Mouse (Mus musculus): Measurements from ENCODE around the gene Mgat1. TPM values are rescaled to one million over a fixed set of nuclear protein-coding genes. Genes with fewer than 3 reads are reported as not detected.

The Mgat1 gene
- polyA plus RNA-seq, 1 experiment, result 89.8 TPM

DNA sequence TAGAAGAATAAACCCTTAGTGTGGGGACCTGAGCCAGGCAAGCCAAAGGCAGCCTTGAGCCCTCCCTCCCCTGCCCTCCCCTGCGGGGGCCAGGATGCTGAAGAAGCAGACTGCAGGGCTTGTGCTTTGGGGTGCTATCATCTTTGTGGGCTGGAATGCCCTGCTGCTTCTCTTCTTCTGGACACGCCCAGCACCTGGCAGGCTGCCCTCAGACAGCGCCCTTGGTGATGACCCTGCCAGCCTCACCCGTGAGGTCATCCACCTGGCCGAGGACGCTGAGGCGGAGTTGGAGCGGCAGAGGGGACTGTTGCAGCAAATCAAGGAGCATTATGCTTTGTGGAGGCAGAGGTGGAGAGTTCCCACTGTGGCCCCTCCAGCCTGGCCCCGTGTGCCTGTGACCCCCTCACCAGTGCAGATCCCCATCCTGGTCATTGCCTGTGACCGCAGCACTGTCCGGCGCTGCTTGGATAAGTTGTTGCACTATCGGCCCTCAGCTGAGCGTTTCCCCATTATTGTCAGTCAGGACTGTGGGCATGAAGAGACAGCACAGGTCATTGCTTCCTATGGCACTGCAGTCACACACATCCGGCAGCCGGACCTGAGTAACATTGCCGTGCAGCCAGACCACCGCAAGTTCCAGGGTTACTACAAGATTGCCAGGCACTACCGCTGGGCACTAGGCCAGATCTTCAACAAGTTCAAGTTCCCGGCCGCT is 16.8 kb downstream of the Mgat1 start:
- H3K4me3 ChIP-seq (ENCODE audit: insufficient read depth, low read length), result no peak overlapping the region
- H3K4me1 ChIP-seq (ENCODE audit: control insufficient read depth, insufficient read depth, low read length), result peaks cover 3% of the 10 kb centered on the region; the same call in 1 of the 2 replicates
- no peak overlapping the region for H3K27ac ChIP-seq (ENCODE audit: insufficient read depth, low read depth, low read length)
- TF ChIP-seq CTCF (IDR thresholded peaks at IDR 0.05; ENCODE audit: low read depth, low read length), result no peak
- TF ChIP-seq POLR2A (IDR thresholded peaks at IDR 0.05; ENCODE audit: borderline replicate concordance, low read depth, low read length), result no peak

DNA sequence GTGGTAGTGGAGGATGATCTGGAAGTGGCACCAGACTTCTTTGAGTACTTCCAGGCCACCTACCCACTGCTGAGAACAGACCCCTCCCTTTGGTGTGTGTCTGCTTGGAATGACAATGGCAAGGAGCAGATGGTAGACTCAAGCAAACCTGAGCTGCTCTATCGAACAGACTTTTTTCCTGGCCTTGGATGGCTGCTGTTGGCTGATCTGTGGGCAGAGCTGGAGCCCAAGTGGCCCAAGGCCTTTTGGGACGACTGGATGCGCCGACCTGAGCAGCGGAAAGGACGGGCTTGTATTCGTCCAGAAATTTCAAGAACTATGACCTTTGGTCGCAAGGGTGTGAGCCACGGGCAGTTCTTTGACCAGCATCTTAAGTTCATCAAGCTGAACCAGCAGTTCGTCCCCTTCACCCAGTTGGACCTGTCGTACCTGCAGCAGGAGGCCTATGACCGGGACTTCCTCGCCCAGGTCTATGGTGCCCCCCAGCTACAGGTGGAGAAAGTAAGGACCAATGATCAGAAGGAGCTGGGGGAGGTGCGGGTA is 17.4 kb downstream of the Mgat1 start:
- peaks cover 3% of the 10 kb centered on the region; the same call in 1 of the 2 replicates for H3K4me1 ChIP-seq (ENCODE audit: control insufficient read depth, insufficient read depth, low read length)
- H3K27ac ChIP-seq (ENCODE audit: insufficient read depth, low read depth, low read length), result no peak overlapping the region
- TF ChIP-seq CTCF (IDR thresholded peaks at IDR 0.05; ENCODE audit: low read depth, low read length) (no peak), POLR2A (IDR thresholded peaks at IDR 0.05; ENCODE audit: borderline replicate concordance, low read depth, low read length) (no peak)
- no peak overlapping the region for H3K4me3 ChIP-seq (ENCODE audit: insufficient read depth, low read length)

DNA sequence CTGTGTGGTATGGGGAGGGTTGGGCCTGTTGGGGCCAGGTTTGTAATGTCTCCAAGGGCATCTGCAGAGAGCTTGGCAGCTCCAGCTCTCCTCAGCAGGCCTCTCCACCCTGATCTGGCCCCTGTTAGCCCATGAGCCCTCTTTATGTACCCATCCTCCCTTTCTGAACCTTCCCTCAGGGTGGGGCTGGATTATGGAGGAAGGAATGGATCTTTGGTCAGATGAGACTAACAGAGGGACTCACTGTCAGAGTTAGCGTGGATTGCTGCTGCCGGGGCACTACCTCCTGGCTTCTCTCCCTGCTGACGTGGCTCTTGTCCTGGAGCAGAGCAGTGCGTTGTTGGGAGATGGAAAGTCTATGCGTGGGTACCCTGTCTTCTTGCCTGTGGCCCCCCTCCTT is 18.3 kb downstream of the Mgat1 start:
- Histone ChIP-seq H3K4me1 (ENCODE audit: control insufficient read depth, insufficient read depth, low read length) (no peaks in the 10 kb centered on the region), H3K27ac (ENCODE audit: insufficient read depth, low read depth, low read length) (no peak overlapping the region), H3K4me3 (ENCODE audit: insufficient read depth, low read length) (no peak overlapping the region)
- TF ChIP-seq CTCF (IDR thresholded peaks at IDR 0.05; ENCODE audit: low read depth, low read length) (no peak), POLR2A (IDR thresholded peaks at IDR 0.05; ENCODE audit: borderline replicate concordance, low read depth, low read length) (no peak)

DNA sequence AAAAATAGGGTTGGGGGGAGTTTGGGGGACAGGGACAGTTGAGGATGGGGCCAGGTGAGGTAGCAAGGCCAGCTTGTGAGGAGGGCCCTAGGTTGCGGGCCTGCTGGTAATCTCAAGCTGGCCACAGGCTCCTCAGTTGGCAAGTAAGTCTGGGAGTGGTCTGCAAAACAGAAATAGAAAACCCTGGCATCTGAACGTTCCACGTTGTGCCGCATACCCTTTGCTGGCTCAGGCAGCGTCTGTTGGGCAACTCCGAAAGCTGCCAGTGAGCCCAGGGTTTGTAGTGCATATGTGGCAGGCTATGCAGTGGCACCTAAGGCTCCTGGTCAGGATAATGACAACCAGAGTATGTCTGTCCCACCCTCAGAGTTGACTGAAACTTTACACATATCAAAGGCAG is 19.2 kb downstream of the Mgat1 start:
- H3K4me1 ChIP-seq (ENCODE audit: control insufficient read depth, insufficient read depth, low read length), result no peaks in the 10 kb centered on the region

DNA sequence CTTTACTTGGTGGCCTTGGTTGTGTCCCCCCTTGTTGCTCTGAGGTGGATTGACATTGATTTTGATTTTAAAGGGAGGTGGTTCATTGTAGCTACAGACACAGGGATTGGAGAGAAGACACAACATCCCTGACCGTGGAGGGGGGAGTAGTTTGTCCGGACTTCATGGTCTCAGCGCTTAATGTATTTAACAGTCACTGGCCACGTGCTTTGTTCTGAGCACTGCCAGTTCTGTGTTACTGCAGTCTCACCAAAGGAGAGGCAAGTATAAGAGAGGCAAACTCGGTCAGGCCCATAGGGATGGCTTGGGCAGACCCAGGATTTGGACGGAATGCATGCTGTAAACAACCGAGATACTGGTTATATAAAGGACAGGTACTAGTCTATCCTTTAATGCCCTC is 20.1 kb downstream of the Mgat1 start:
- no peaks in the 10 kb centered on the region for H3K4me1 ChIP-seq (ENCODE audit: control insufficient read depth, insufficient read depth, low read length)
- no peak overlapping the region for H3K27ac ChIP-seq (ENCODE audit: insufficient read depth, low read depth, low read length)
- no peak overlapping the region for H3K4me3 ChIP-seq (ENCODE audit: insufficient read depth, low read length)
- TF ChIP-seq CTCF (IDR thresholded peaks at IDR 0.05; ENCODE audit: low read depth, low read length) (no peak), POLR2A (IDR thresholded peaks at IDR 0.05; ENCODE audit: borderline replicate concordance, low read depth, low read length) (no peak)

More for the DNA sequence above, 19.2 kb downstream of the Mgat1 start:
- H3K4me3 ChIP-seq (ENCODE audit: insufficient read depth, low read length), result no peak overlapping the region
- TF ChIP-seq POLR2A (IDR thresholded peaks at IDR 0.05; ENCODE audit: borderline replicate concordance, low read depth, low read length) (no peak), CTCF (IDR thresholded peaks at IDR 0.05; ENCODE audit: low read depth, low read length) (no peak)
- no peak overlapping the region for H3K27ac ChIP-seq (ENCODE audit: insufficient read depth, low read depth, low read length)

DNA sequence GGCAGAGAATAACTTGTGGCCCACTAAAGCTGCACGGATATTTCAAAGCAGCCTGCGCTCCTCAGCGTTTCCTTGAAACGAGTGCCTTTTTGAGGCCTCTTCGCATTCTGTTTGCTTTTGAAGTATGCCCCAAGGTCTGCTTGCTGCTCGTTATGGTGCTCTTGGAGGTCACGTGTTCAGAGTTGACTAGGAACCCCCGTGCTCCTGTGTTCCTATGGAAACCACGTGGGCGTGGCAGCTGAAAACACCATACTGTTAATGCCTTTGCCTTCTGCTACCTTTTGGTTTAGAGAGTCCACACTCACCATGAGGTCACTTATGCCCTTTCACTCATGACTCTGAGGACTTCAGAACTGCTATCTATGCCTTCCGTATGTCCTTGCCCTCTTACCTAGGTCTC is 20.6 kb downstream of the Mgat1 start:
- TF ChIP-seq POLR2A (IDR thresholded peaks at IDR 0.05; ENCODE audit: borderline replicate concordance, low read depth, low read length), result no peak
- TF ChIP-seq CTCF (IDR thresholded peaks at IDR 0.05; ENCODE audit: low read depth, low read length), result no peak
- H3K4me1 ChIP-seq (ENCODE audit: control insufficient read depth, insufficient read depth, low read length), result no peaks in the 10 kb centered on the region
- H3K4me3 ChIP-seq (ENCODE audit: insufficient read depth, low read length), result no peak overlapping the region
- no peak overlapping the region for H3K27ac ChIP-seq (ENCODE audit: insufficient read depth, low read depth, low read length)

DNA sequence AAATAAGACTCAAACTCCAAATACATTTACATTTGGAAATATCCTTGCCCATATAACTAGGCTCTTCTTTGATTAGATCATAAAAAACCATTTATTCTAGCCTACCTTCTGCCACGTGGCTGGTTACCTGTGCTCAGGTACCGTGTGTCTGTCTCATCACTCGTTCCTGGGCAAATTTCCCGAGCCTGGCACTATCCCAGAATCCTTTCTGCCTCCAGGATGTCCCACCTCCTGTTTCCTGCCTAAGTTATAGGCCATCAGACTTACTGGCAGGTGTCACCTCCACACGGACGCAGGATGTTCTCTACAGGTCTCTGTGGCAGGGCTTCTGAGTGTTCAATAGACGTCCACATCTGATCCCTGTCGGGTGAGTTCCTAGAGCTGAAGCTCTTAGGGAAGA is 21.1 kb downstream of the Mgat1 start:
- TF ChIP-seq POLR2A (IDR thresholded peaks at IDR 0.05; ENCODE audit: borderline replicate concordance, low read depth, low read length) (no peak), CTCF (IDR thresholded peaks at IDR 0.05; ENCODE audit: low read depth, low read length) (no peak)
- no peak overlapping the region for H3K4me3 ChIP-seq (ENCODE audit: insufficient read depth, low read length)
- no peak overlapping the region for H3K27ac ChIP-seq (ENCODE audit: insufficient read depth, low read depth, low read length)
- H3K4me1 ChIP-seq (ENCODE audit: control insufficient read depth, insufficient read depth, low read length), result no peaks in the 10 kb centered on the region

DNA sequence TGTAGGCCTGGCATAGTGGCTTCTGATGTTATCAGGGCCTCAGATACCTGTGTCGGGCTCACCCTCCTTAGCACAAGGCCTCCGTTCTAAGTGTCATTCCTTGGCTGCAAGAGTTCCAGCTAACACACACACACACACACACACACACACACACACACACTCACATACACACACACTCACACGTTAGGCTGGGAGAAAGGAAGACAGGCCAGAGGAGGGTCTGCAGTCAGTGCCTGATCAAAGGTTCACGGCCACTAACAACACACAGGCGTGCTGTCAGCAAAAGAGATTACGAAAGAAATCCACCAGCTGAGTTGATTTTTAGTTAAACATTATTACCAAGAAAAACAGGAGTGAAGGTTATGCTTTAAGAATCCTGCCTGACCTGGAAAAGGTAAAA is 22.7 kb downstream of the Mgat1 start:
- Histone ChIP-seq H3K27ac (ENCODE audit: insufficient read depth, low read depth, low read length) (no peak overlapping the region), H3K4me1 (ENCODE audit: control insufficient read depth, insufficient read depth, low read length) (no peaks in the 10 kb centered on the region), H3K4me3 (ENCODE audit: insufficient read depth, low read length) (no peak overlapping the region)
- no peak for TF ChIP-seq POLR2A (IDR thresholded peaks at IDR 0.05; ENCODE audit: borderline replicate concordance, low read depth, low read length)
- no peak for TF ChIP-seq CTCF (IDR thresholded peaks at IDR 0.05; ENCODE audit: low read depth, low read length)

DNA sequence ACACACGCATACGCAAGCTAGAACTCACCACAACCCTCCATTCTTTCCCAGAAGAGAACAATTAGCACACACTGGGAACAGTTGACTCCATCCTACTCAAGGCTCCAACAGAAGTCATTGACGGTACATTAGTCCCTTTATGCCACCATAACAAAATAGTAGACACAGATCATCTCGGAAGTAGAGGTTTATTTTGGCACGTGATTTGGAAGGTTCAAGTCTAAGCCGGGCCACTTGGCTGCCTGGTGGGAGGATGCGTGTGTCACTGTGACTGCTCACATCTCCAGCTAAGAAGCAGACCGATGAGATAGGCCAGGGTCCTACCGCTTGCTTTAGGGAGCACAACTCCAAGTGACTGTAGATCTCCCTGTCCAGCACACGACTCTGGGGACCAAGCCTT is 23.3 kb downstream of the Mgat1 start:
- Histone ChIP-seq H3K27ac (ENCODE audit: insufficient read depth, low read depth, low read length) (no peak overlapping the region), H3K4me3 (ENCODE audit: insufficient read depth, low read length) (no peak overlapping the region), H3K4me1 (ENCODE audit: control insufficient read depth, insufficient read depth, low read length) (no peaks in the 10 kb centered on the region)
- TF ChIP-seq POLR2A (IDR thresholded peaks at IDR 0.05; ENCODE audit: borderline replicate concordance, low read depth, low read length) (no peak), CTCF (IDR thresholded peaks at IDR 0.05; ENCODE audit: low read depth, low read length) (no peak)

DNA sequence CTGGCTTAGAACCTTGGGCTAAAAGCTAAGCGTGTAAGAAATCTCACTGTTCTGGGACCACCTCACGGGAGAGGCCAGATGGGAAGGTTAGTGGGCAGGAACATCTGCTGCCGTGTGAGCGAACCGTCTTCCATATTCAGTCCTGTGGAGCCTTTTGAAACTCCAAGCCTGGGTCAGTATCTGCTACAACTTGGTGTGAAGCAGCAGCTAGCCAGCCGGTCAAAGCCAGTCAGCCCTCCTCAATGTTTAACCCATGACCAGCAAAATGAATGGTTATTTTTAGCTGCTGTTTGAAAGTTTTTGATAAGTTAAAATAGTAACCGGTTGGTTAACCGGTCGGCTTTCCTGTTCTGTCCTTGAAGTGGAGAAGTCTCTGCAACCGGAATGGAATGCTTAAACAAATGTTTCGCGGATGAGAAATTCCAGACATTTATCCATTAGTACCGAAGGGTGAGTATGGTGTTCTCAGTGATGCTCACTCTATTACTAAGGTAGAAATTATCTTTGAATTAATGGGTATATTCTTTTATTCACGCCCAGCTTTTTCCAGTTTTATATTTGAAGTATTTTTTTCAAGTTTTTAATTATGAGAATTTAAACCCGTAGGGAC is 24.1 kb downstream of the Mgat1 start:
- no peak overlapping the region for H3K27ac ChIP-seq (ENCODE audit: insufficient read depth, low read depth, low read length)
- H3K4me3 ChIP-seq (ENCODE audit: insufficient read depth, low read length), result no peak overlapping the region
- no peak for TF ChIP-seq POLR2A (IDR thresholded peaks at IDR 0.05; ENCODE audit: borderline replicate concordance, low read depth, low read length)
- no peak for TF ChIP-seq CTCF (IDR thresholded peaks at IDR 0.05; ENCODE audit: low read depth, low read length)
- H3K4me1 ChIP-seq (ENCODE audit: control insufficient read depth, insufficient read depth, low read length), result no peaks in the 10 kb centered on the region

All from bone marrow macrophage, adult 2 months (primary cell).